Mouse (Mus musculus) brain, embryonic 14.5 days (tissue): Measurements from ENCODE around the gene Arl5a.

Source experiments
- CTCF ChIP-seq: fragments of 200-500 bp; IDR thresholded peaks from 2 replicates; pipeline ENCODE4 v1.5.1; 2012; ENCODE audit warnings: inconsistent platforms, mild to moderate bottlenecking, moderate library complexity, borderline replicate concordance; ENCODE audit not compliant: insufficient read depth, insufficient read length; ENCODE audit errors: extremely low read depth
- POLR2A ChIP-seq: fragments of 200-500 bp; IDR thresholded peaks from 2 replicates; pipeline ENCODE4 v1.6.1; 2012; ENCODE audit warnings: mild to moderate bottlenecking, inconsistent platforms, borderline replicate concordance; ENCODE audit not compliant: poor library complexity, insufficient read depth, insufficient read length, severe bottlenecking; ENCODE audit errors: extremely low read depth

- TF ChIP-seq CTCF = no peak
- TF ChIP-seq POLR2A = no peak
Observed at GRCm38 (mm10) chr2:52394529-52394928, 30.2 kb downstream of the Arl5a start.
